Mouse (Mus musculus) spleen, adult 2 months (tissue): ENCODE data around the gene Cdkl4. TPM values are rescaled to one million over a fixed set of nuclear protein-coding genes. Genes with fewer than 3 reads are reported as not detected.

Source experiments
- DNase-seq, 2 experiments: peaks; one replicate each; pipeline versions ENCODE4 v3.0.0 to v3.0.0-alpha.2; 2012 to 2021; ENCODE audit warnings: low spot score in 2 of 2, low read depth in 1 of 2
- H3K27ac ChIP-seq: fragments of 200-500 bp; 2 replicates; pipeline ENCODE4 v1.5.1; 2012; ENCODE audit warnings: low read length, inconsistent platforms; ENCODE audit not compliant: insufficient read depth
- H3K27me3 ChIP-seq: fragments of 200-500 bp; 2 replicates; pipeline ENCODE4 v1.6.1; 2012; ENCODE audit warnings: mild to moderate bottlenecking, moderate library complexity, low read length, inconsistent platforms; ENCODE audit not compliant: control insufficient read depth, insufficient read depth
- H3K36me3 ChIP-seq: fragments of 200-500 bp; 2 replicates; pipeline ENCODE4 v1.6.1; 2012; ENCODE audit warnings: mild to moderate bottlenecking, low read length, inconsistent platforms; ENCODE audit not compliant: control insufficient read depth, insufficient read depth
- H3K4me1 ChIP-seq: fragments of 200-500 bp; 2 replicates; pipeline ENCODE4 v1.6.1; 2011; ENCODE audit warnings: inconsistent platforms; ENCODE audit not compliant: control insufficient read depth, insufficient read depth, insufficient read length
- H3K4me3 ChIP-seq: fragments of 200-500 bp; 2 replicates; pipeline ENCODE4 v1.5.1; 2011; ENCODE audit warnings: mild to moderate bottlenecking, inconsistent platforms; ENCODE audit not compliant: insufficient read depth, insufficient read length; ENCODE audit errors: extremely low read depth
- CTCF ChIP-seq: fragments of 200-500 bp; IDR thresholded peaks from 2 replicates; pipeline ENCODE4 v1.5.1; 2011; ENCODE audit warnings: mild to moderate bottlenecking, inconsistent platforms; ENCODE audit not compliant: insufficient read depth, insufficient read length, insufficient replicate concordance; ENCODE audit errors: extremely low read depth
- POLR2A ChIP-seq: fragments of 200-500 bp; IDR thresholded peaks from 2 replicates; pipeline ENCODE4 v1.6.1; 2011; ENCODE audit warnings: low read depth, low read length, inconsistent platforms
- WGBS: fragments of 180-500 bp; shearing (Covaris S2); methylation state at CpG from one replicate; pipeline ENCODE4 v1.1.7; 2018; 5-methylcytosine and 5-hydroxymethylcytosine counted together
- polyA plus RNA-seq: library from polyadenylated mRNA; depleted of rRNA; stranded (reverse); fragments of >200 nt; gene quantifications from 2 replicates; pipeline ENCODE4 v1.2.3, GENCODE M21; 2012

The Cdkl4 gene
- polyA plus RNA-seq, 1 experiment = 0.11 TPM

GRCm38 (mm10) chr17:80520537-80520936, 57.1 kb downstream of the Cdkl4 start:
- DNase-seq = no peak
- 83% methylated on average over 8 of the region's 8 CpGs for WGBS

DNA sequence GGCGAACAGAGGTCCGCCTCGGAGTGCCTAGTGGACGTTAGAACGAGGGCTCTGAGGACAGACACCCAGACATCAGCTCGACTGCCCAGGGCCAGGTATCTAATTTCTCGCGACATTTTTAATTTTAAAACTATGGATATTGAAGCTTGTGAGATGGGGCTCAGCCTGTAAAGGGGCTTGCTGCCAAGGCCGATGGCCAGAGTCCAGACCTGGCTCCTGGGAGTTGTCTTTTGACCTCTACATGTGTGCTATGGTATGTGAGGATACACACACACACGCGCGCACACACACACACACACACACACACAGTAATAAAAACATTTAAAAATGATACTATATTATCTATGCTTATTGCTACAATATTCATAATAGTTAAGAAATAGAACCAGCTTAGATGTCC, 58.8 kb downstream of the Cdkl4 start:
- TF ChIP-seq POLR2A (no peak), CTCF (no peak)
- no peak for DNase-seq
- 94% methylated on average over 12 of the region's 12 CpGs for WGBS
- Histone ChIP-seq H3K4me1 (no peaks in the 10 kb centered on the region; the same call in 1 of the 2 replicates), H3K27me3 (no peaks in the 10 kb centered on the region), H3K27ac (no peak overlapping the region), H3K36me3 (no peaks in the 10 kb centered on the region), H3K4me3 (no peak overlapping the region)

More at GRCm38 (mm10) chr17:80520537-80520936, 57.1 kb downstream of the Cdkl4 start:
- H3K27ac ChIP-seq = no peak overlapping the region
- H3K4me1 ChIP-seq = no peaks in the 10 kb centered on the region; the same call in 1 of the 2 replicates
- TF ChIP-seq CTCF = no peak
- no peak for TF ChIP-seq POLR2A
- H3K36me3 ChIP-seq = no peaks in the 10 kb centered on the region
- H3K4me3 ChIP-seq = no peak overlapping the region
- H3K27me3 ChIP-seq = no peaks in the 10 kb centered on the region

GRCm38 (mm10) chr17:80517244-80517643, 60.4 kb downstream of the Cdkl4 start:
- Histone ChIP-seq H3K4me3 (no peak overlapping the region), H3K27ac (no peak overlapping the region), H3K36me3 (no peaks in the 10 kb centered on the region), H3K27me3 (no peaks in the 10 kb centered on the region), H3K4me1 (no peaks in the 10 kb centered on the region; the same call in 1 of the 2 replicates)
- TF ChIP-seq POLR2A = no peak
- 87% methylated on average over 9 of the region's 9 CpGs for WGBS
- DNase-seq = no peak

- Histone ChIP-seq H3K4me1 (no peaks in the 10 kb centered on the region; the same call in 1 of the 2 replicates), H3K27ac (no peak overlapping the region), H3K4me3 (no peak overlapping the region), H3K27me3 (no peaks in the 10 kb centered on the region), H3K36me3 (no peaks in the 10 kb centered on the region)
- WGBS = 93% methylated on average over 9 of the region's 9 CpGs
- TF ChIP-seq CTCF (no peak), POLR2A (no peak)
- no peak for DNase-seq
Measured at GRCm38 (mm10) chr17:80515956-80516355, 61.7 kb downstream of the Cdkl4 start.

DNA sequence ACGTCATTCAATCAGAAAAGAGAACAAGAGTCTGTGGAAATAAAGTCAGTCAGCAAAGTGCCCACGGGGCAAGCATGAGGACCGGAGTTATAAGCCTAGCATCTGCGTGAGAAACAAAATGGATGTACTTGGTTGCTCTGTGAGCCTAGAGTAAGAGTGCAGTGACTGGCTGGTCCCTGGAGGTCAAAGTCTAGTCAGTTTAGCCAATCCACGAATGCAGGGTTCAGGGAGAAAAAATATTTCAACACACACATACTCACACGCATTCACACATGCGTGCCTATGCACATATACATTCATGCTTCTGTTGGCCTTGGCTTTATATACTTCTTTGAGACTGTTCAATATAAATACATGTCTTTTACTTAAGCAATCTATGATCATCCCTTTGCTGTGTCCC, 62.1 kb downstream of the Cdkl4 start:
- TF ChIP-seq CTCF (no peak), POLR2A (no peak)
- no peaks in the 10 kb centered on the region for H3K4me1 ChIP-seq
- no peaks in the 10 kb centered on the region for H3K36me3 ChIP-seq
- H3K27me3 ChIP-seq = no peaks in the 10 kb centered on the region
- WGBS = 96% methylated on average over 7 of the region's 7 CpGs
- no peak overlapping the region for H3K27ac ChIP-seq
- H3K4me3 ChIP-seq = no peak overlapping the region
- no peak for DNase-seq

- Histone ChIP-seq H3K27ac (no peak overlapping the region), H3K36me3 (no peaks in the 10 kb centered on the region), H3K4me1 (no peaks in the 10 kb centered on the region), H3K4me3 (no peak overlapping the region), H3K27me3 (no peaks in the 10 kb centered on the region)
- WGBS = 63% methylated on average over 8 of the region's 8 CpGs
- TF ChIP-seq CTCF (no peak), POLR2A (no peak)
- DNase-seq = no peak
Measured at GRCm38 (mm10) chr17:80513766-80514165, 63.8 kb downstream of the Cdkl4 start.

DNA sequence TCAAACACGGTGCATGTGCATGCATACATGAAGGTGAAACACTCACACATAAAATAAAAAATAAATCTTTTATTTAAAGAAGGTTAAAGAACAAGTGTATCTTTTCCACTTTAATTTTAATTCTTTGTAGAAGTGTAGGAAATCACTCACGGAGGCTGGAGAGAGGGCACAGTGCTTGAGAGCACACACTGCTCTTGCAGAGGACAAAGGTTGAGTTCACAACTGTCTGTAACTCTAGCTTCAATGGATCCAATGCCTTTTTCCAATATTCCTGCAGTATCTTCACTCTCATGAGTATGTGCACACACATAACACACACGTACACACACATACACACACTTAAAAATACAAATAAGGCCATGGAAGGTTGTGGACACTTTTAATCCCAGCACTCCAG, 67.2 kb downstream of the Cdkl4 start:
- no peak for TF ChIP-seq POLR2A
- TF ChIP-seq CTCF = no peak
- no peak for DNase-seq

More for the DNA sequence above, 67.2 kb downstream of the Cdkl4 start:
- WGBS = 80% methylated on average over 3 of the region's 3 CpGs
- no peaks in the 10 kb centered on the region for H3K4me1 ChIP-seq
- H3K27me3 ChIP-seq = no peaks in the 10 kb centered on the region
- H3K36me3 ChIP-seq = no peaks in the 10 kb centered on the region
- no peak overlapping the region for H3K27ac ChIP-seq
- H3K4me3 ChIP-seq = no peak overlapping the region
